Mouse (Mus musculus): ENCODE measurements around the gene Ly86.

GRCm38 (mm10) chr13:37298856-37299255 is 46.2 kb upstream of the Ly86 start:
- TF ChIP-seq CTCF (IDR thresholded peaks at IDR 0.05; ENCODE audit: low read depth) (no peak), EP300 (IDR thresholded peaks at IDR 0.05; ENCODE audit: low read depth) (no peak)
